Mouse (Mus musculus) ovary, postnatal 14 days (tissue): ENCODE measurements around the gene Cep131.

Source experiments
- DNase-seq: peaks from one replicate; pipeline ENCODE4 v3.0.0; 2022; ENCODE audit warnings: low spot score

Cep131 gene

GRCm38 (mm10) chr11:120051124-120051811 is 35.4 kb downstream of the Cep131 start:
- no peak for DNase-seq

DNA sequence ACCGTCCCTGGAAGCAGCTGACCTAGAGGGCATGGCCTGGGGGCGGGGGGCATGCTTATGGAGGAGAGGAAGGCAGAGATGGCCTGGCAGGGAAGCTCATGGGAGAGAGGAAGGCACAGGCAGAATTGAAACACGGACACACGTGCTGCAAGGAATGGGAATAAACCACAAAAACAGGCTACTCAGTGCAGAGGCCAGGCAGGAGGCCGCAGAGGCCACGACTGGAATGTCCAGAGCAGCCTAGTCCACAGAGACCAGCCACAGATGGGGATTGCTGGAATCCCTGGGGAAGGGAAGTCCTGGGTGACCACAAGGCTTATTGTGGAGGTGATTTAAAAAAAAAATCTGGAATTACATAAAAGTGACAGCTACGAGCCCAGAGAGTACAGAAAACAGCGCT is 37.6 kb downstream of the Cep131 start:
- no peak for DNase-seq

GRCm38 (mm10) chr11:120048252-120048556 is 38.4 kb downstream of the Cep131 start:
- DNase-seq: no peak

GRCm38 (mm10) chr11:120047531-120048251 is 38.9 kb downstream of the Cep131 start:
- DNase-seq: no peak

- DNase-seq: no peak
Measured at GRCm38 (mm10) chr11:120046553-120047191, 40.0 kb downstream of the Cep131 start, which contains the start of gene Aatk. Aatk (minus strand) TSS chr11:120047167.

DNA sequence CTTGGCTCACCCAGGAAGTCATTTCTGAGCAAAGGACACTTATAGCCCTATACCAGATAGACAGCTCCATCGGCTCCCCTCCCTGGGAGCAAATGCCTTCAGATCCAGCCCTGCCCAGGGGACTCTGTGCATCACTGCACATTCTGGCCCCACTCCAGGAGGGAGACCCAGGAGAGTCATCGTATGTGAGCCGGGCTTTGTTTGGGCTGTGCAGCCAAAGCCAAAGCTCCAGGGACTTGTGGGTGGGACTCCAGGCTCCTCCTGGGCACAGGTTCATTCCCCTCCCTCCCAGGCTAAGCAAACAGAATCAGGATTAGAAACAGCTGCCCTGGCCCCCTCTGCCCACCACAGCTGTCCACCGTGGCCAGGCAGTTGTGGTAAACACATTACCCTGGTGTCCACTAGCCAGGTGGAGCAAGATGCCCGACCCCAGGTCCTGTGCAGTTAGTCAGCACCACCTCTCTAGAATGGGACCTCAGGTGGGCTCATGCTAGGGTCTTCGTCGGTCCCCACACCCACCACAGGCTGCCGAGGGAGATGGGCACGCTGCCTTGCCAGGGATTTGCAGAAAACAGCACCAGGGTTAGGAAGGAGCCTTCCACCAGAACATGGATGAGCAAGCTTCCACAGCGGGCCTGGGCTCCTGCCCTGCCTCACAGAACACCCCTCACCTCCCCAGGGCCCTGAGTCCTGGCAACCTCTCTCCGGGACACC is 40.6 kb downstream of the Cep131 start:
- no peak for DNase-seq

GRCm38 (mm10) chr11:120045341-120045740 is 41.3 kb downstream of the Cep131 start:
- DNase-seq: no peak

DNA sequence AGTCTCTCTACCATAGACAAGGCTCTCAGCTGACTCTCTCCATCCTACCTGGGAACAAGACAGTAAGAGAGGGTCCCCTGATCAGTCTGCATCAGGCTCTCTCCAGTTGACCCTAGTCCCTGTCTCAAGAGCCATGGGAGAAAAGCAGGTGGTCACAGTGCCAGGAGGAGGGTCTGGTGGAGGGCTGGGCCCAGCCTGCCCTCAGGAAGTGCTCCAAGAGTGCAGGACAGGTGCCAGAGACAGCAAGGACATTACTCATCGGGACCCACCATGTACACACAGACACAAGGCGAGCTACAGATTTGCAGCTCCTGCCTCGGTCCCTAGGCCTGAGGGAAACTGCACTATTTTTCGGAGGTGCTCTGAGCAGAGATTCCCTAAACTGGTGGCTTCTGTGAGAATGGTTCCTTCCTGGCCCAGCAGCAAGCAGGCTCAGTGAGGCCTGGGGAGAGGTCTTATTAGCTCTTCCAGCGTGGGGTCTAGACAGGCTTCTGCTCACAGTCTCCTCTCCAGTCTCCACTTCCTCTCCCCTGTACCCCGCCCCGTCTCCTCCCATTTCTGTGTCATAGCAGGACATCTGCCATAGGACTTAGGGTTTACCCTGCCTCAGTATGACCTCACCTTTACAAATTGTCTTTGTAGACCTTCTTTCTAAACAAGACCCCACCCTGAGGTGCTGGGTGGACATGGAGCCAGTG is 44.3 kb downstream of the Cep131 start:
- DNase-seq: no peak

GRCm38 (mm10) chr11:120041191-120042123 is 45.2 kb downstream of the Cep131 start:
- no peak for DNase-seq

DNA sequence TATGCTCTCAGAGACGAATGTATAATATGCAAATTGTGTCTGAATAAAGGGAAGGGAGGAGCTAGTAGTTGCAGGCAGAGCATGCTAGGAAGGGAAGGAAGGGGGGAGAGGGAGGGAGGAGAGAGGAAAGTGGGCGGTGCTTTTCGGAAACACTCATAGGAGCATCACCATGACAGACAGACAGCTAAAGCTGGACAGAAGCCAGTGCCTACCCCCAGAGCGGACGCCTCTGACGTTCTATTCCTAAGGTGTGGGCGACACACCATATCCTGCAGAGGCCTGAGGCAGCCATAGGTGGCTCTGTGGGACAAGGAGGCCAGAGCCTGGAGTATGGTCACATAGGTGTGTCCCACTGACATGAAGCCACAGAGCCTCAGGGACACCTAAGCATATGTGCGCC is 46.2 kb downstream of the Cep131 start:
- DNase-seq: no peak

GRCm38 (mm10) chr11:120039581-120039980 is 47.0 kb downstream of the Cep131 start:
- no peak for DNase-seq

DNA sequence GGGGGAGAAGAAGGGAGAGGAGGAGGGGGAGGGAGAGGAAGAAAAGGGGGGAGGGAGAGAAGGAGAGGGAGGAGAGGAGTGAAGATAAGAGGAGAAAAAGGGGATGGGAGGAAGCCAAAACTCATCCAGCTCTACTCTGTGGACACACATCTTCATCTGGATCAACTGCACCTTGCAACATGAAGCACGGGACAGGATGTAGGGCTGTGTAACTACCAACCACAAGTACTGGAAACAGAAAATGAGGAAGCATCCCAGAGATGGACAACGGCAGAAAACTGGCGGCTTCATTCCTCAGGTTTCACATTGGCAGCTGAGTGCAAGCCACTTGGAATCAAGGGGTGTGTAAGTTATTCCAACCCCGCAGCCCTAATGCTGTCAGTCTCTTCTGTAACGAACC is 51.9 kb downstream of the Cep131 start:
- DNase-seq: no peak

DNA sequence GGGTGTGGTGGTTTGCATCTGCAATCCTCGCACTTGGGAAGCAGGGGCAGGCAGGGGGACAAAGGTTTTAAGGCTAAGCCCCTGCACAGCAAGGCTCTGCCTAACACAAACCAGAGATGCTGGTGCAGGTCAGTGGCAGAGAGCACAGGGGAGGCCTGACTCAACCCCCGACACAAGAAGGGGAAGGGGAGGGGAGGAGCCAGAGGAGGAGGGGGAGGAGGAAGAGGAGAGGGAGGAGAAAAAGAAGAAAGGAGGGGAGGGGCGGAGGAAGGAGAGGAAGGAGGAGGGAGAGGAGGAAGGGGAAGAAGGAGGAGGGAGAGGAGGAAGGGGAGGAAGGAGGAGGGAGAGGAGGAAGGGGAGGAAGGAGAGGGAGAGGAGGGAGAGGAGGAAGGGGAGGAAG is 52.3 kb downstream of the Cep131 start:
- DNase-seq: no peak

- DNase-seq: no peak
Measured at GRCm38 (mm10) chr11:120033473-120033872, 53.2 kb downstream of the Cep131 start.

GRCm38 (mm10) chr11:120032052-120032451 is 54.6 kb downstream of the Cep131 start:
- no peak for DNase-seq

DNA sequence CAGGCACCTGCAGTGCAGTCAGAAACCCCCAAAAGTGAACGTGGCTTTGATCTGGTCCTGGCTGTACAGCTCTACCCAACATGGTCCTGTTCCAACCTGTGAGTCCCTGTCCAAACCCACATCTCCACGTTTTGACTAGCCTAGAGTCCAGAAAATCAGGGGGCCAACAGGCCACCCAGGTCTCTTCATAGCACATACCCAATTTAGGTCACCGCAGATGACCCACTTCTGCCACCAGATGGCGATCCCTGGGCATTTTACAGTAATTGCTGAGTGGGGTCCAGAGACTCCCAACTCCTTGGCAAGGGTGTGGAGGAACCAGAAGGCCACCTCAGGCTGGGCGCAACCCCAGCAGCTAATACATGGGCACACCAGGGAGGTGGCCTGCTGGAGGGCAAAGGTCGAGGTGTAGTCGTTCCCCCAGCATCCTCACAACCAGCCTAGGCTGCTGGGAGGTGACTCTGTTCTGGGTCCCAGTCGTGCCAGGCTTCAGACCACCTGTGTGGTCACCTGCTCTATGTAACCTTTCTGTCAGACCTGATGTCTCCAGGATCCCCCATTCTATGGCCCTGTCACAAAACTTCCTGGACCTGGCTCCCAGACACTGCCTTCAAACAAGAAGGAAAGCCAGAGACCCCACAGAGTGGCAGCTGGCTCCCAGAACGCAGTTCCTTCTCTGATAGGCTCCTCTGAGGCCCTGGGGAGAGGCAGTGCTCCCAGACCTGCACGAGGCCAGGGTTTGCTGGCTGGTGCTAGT is 56.3 kb downstream of the Cep131 start:
- DNase-seq: no peak

DNA sequence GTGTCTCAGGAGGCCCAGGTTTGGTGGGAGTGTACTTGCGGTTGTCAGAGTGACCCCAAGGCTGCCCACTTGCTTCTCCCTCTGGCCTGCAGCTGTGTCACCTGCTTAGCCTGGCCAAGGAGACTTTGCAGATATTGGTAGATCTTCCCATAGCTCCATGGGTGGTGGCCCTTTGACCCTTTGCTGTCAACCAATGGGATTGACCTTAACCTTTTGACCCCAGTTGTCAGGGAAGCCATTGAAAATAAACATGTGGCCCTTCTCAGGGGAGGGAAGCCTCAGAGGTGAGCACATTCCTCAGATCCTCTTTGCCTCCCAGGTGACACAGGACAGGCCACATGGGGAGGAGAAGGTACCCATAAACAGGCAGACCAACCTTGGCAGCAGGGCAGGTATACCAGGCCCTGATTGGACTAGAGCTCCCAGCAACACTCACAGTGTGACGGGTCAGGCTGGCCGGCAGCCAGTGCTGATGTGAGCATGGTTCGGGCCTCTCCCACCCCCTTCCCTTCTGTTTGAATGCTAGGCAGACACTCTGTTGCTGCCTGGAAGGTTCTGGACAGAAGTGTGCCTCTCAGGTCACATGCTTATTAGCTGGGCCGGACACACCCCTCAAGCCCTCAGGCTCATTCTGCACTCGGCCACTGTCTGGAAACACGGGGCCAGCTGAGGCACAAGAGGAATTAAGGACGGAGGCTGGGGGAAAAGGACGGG is 57.0 kb downstream of the Cep131 start:
- no peak for DNase-seq

- DNase-seq: no peak
Measured at GRCm38 (mm10) chr11:120028319-120029092, 58.1 kb downstream of the Cep131 start.

- no peak for DNase-seq
Measured at GRCm38 (mm10) chr11:120026941-120027340, 59.7 kb downstream of the Cep131 start.
